Mouse (Mus musculus) heart, postnatal 0 days (tissue): Measurements from ENCODE around the gene Kcnk2. TPM values are rescaled to one million over a fixed set of nuclear protein-coding genes. Genes with fewer than 3 reads are reported as not detected.

Experiments used
- ATAC-seq: fragments of 200-750 bp; cut with Nextera tagmentation; 2 replicates; pipeline ENCODE4 v1.8.0; 2017; ENCODE audit warnings: low read depth, moderate number of reproducible peaks, moderate library complexity; ENCODE audit not compliant: insufficient read depth
- DNase-seq: peaks from one replicate; pipeline ENCODE4 v3.0.0-alpha.2; 2016; ENCODE audit warnings: low spot score
- H3K27ac ChIP-seq: fragments of 300-500 bp; sonication (generic); 2 replicates; pipeline ENCODE4 v1.5.1; 2014; ENCODE audit warnings: low read depth, mild to moderate bottlenecking
- H3K27me3 ChIP-seq: fragments of 300-500 bp; sonication (generic); 2 replicates; pipeline ENCODE4 v1.6.1; 2014; ENCODE audit warnings: low read length, mixed read lengths; ENCODE audit not compliant: control insufficient read depth, insufficient read depth
- H3K36me3 ChIP-seq: fragments of 300-500 bp; sonication (generic); replicated peaks from 2 replicates; pipeline ENCODE4 v1.6.1; 2014; ENCODE audit warnings: low read length, mixed read lengths; ENCODE audit not compliant: control insufficient read depth, insufficient read depth
- H3K4me1 ChIP-seq: fragments of 300-500 bp; sonication (generic); 2 replicates; pipeline ENCODE4 v1.6.1; 2014; ENCODE audit warnings: antibody characterized with exemption; ENCODE audit not compliant: control insufficient read depth, insufficient read depth
- H3K4me2 ChIP-seq: fragments of 300-500 bp; sonication (generic); 2 replicates; pipeline ENCODE4 v1.6.1; 2014; ENCODE audit warnings: low read depth, mild to moderate bottlenecking, low read length, moderate library complexity
- H3K4me3 ChIP-seq: fragments of 300-500 bp; sonication (generic); 2 replicates; pipeline ENCODE4 v1.5.1; 2014; ENCODE audit warnings: low read depth, low read length
- H3K9ac ChIP-seq: fragments of 300-500 bp; sonication (generic); replicated peaks from 2 replicates; pipeline ENCODE4 v1.6.1; 2014; ENCODE audit warnings: low read depth, low read length, mixed read lengths
- H3K9me3 ChIP-seq: fragments of 300-500 bp; sonication (generic); replicated peaks from 2 replicates; pipeline ENCODE4 v1.6.1; 2016; ENCODE audit warnings: low read length; ENCODE audit not compliant: control insufficient read depth
- CTCF ChIP-seq: IDR thresholded peaks from 2 replicates; pipeline ENCODE4 v1.5.1; 2016; ENCODE audit warnings: antibody characterized with exemption, control low read depth, low read depth
- EP300 ChIP-seq: IDR thresholded peaks from 2 replicates; pipeline ENCODE4 v1.6.1; 2016; ENCODE audit warnings: antibody characterized with exemption, low read depth
- WGBS: fragments of 180-500 bp; shearing (Covaris S2); extraction: QIAGEN DNeasy Blood & Tissue Kit; methylation state at CpG from one replicate; pipeline ENCODE4 v1.1.7; 2014; 5-methylcytosine and 5-hydroxymethylcytosine counted together
- polyA plus RNA-seq: library from polyadenylated mRNA; unstranded; fragments of >200 nt; fragmentation: Nextera tagmentation; extraction: Ambion mirVana; gene quantifications from 2 replicates; pipeline ENCODE4 v1.2.1, GENCODE M21; 2015
- total RNA-seq: library from RNA; depleted of rRNA; stranded (reverse); fragments of >200 nt; gene quantifications from 2 replicates; pipeline ENCODE4 v1.2.3, GENCODE M21; 2014; ENCODE audit warnings: low replicate concordance; rRNA removed

Gene Kcnk2
- total RNA-seq, result 0.11 TPM in 1 of 2 replicates, not detected in the other
- 1.1 and 1.8 TPM in 2 replicates for polyA plus RNA-seq

DNA sequence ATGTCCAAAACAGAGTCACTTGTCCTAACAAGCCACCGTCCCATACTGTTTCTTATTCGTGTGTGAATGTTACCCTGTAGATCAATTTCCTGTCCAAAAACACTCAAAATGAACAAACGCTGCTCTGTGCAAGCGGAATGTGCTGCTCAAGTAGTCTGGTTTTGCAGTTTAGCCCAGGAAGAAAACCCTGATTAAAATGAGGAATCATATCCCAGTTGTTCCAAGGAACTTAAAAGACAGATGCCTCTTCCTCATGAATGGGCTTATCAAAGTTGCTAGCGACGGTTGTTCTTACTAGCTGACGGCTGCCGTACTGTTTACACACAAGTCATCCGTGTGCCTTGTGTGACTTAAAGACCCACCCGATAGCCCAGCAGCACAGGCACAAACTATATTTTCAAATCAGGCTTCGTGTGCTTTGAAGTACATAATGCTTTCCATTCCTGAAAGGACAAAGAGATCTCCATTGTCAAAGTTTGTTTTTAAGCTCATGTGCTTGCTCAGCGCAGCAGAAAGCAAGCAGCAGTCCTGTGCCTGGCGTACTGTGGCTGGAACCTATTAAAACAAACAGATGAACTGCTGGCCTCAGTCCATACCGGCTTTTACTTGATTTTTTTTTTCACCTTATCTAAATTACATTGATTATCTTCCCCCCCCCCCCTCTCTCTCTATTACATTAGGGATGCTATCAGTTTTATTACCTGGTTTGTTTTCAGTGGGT is at the start of gene Kcnk2:
Gene Kcnk2 (minus strand): TSS at position 51 of the 721 bp plus-strand sequence.
- no peaks in the 10 kb centered on the region; the same call in 1 of the 2 replicates for H3K4me1 ChIP-seq
- no peaks in the 10 kb centered on the region for H3K27me3 ChIP-seq
- H3K4me3 ChIP-seq, result no peak within 1 kb of the TSS
- no peak within 1 kb of the TSS for H3K27ac ChIP-seq
- no peaks in the 10 kb centered on the region for H3K36me3 ChIP-seq
- no peak for ATAC-seq
- 0 out of 2 replicates have a peak within 1 kb of the TSS, but pooled peaks have one; percentile 13 for H3K4me2 ChIP-seq
- 31% methylated on average over 14 of the region's 14 CpGs for WGBS
- H3K9me3 ChIP-seq, result no peaks in the 10 kb centered on the region
- DNase-seq, result peak; percentile 8
- TF ChIP-seq CTCF (no peak), EP300 (no peak)
- H3K9ac ChIP-seq, result no peak within 1 kb of the TSS

DNA sequence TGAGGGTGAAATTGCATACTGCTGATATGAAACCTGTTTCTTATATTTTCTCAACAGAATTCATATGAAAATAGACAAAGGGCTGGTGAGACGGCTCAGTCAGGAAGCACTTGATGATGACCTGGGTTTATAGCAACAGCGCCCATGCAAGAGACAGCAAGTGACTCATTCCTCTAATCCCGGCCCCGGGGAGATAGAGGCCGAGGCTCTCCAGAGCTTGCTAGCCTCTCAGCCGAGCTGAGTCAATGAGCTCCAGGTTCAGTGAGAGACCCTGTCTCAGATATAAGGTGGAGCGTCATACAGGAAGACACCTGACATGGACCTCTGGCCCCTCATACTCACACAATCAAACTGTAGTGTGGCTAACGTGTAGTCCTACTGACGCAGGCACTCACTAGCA is 38.7 kb upstream of the Kcnk2 start:
- H3K27ac ChIP-seq, result no peak overlapping the region
- H3K9ac ChIP-seq, result no peak overlapping the region
- 57% methylated on average over 9 of the region's 9 CpGs for WGBS
- H3K4me1 ChIP-seq, result no peaks in the 10 kb centered on the region
- ATAC-seq, result no peak
- no peaks in the 10 kb centered on the region for H3K27me3 ChIP-seq
- H3K36me3 ChIP-seq, result no peaks in the 10 kb centered on the region
- TF ChIP-seq EP300, result no peak
- TF ChIP-seq CTCF, result no peak
- H3K9me3 ChIP-seq, result no peaks in the 10 kb centered on the region
- DNase-seq, result no peak
- no peak overlapping the region for H3K4me3 ChIP-seq
- H3K4me2 ChIP-seq, result no peak overlapping the region

GRCm38 (mm10) chr1:189437126-189437525 is 35.1 kb upstream of the Kcnk2 start:
- Histone ChIP-seq H3K4me1 (no peaks in the 10 kb centered on the region), H3K9me3 (no peaks in the 10 kb centered on the region), H3K4me2 (no peak overlapping the region), H3K4me3 (no peak overlapping the region), H3K9ac (no peak overlapping the region), H3K36me3 (no peaks in the 10 kb centered on the region), H3K27me3 (no peaks in the 10 kb centered on the region), H3K27ac (no peak overlapping the region)
- no peak for TF ChIP-seq EP300
- no peak for TF ChIP-seq CTCF
- no peak for ATAC-seq
- 52% methylated on average over 5 of the region's 5 CpGs for WGBS
- no peak for DNase-seq

GRCm38 (mm10) chr1:189435452-189435851 is 33.4 kb upstream of the Kcnk2 start:
- WGBS, result 72% methylated on average over 10 of the region's 10 CpGs
- Histone ChIP-seq H3K4me3 (no peak overlapping the region), H3K27me3 (no peaks in the 10 kb centered on the region), H3K36me3 (no peaks in the 10 kb centered on the region), H3K27ac (no peak overlapping the region), H3K9me3 (no peaks in the 10 kb centered on the region), H3K4me1 (no peaks in the 10 kb centered on the region), H3K9ac (no peak overlapping the region), H3K4me2 (no peak overlapping the region)
- no peak for ATAC-seq
- TF ChIP-seq CTCF, result no peak
- no peak for TF ChIP-seq EP300
- no peak for DNase-seq

DNA sequence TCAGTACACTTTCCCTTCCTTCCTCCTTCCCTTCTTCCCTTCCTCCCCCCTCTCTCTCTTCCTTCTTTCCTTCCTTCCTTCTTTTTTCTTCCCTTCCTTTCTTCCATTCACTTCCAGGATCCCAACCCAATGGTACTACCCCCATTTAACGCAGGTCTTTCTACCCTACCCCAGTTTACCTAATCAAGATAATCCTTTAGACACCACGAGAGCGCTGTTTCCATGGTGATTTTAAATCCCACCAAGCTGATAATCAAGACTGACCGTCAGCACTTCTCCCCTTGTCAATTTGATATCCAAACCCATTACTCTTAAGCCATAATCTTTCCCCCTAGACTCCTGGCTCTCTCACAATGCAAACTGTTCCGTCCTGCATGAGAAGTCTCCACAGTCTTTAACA is 29.4 kb upstream of the Kcnk2 start:
- H3K27ac ChIP-seq, result no peak overlapping the region
- TF ChIP-seq EP300 (no peak), CTCF (no peak)
- WGBS, result 35% methylated on average over 5 of the region's 5 CpGs
- no peaks in the 10 kb centered on the region for H3K4me1 ChIP-seq
- no peak overlapping the region for H3K4me2 ChIP-seq
- no peaks in the 10 kb centered on the region for H3K9me3 ChIP-seq
- H3K27me3 ChIP-seq, result no peaks in the 10 kb centered on the region
- no peak for DNase-seq
- no peak overlapping the region for H3K9ac ChIP-seq
- H3K4me3 ChIP-seq, result no peak overlapping the region
- H3K36me3 ChIP-seq, result no peaks in the 10 kb centered on the region
- ATAC-seq, result no peak
